Mouse (Mus musculus): ENCODE measurements around the gene Creb3l4.

GRCm38 (mm10) chr3:90280708-90281107 is 37.4 kb upstream of the Creb3l4 start:
- no peak for TF ChIP-seq CTCF (IDR thresholded peaks at IDR 0.05; ENCODE audit: borderline replicate concordance, insufficient read depth, low read length)
- no peak for TF ChIP-seq POLR2A (IDR thresholded peaks at IDR 0.05; ENCODE audit: low read depth, low read length)
